Mouse (Mus musculus) layer of hippocampus, adult 6 months (tissue): ENCODE measurements around the gene Pkhd1. TPM values are rescaled to one million over a fixed set of nuclear protein-coding genes. Genes with fewer than 3 reads are reported as not detected.

Experiments used
- long read RNA-seq, 2 experiments: library from polyadenylated mRNA; unstranded; transcript quantifications; one replicate each; pipeline ENCODE4 v2.0.0; 2019 to 2020
- polyA plus RNA-seq: library from polyadenylated mRNA; unstranded; fragments of <200 nt; fragmentation: Nextera tagmentation; gene quantifications from 2 replicates; pipeline ENCODE4 v1.2.3, GENCODE M21; 2021

The Pkhd1 gene
- not detected in 2 replicates for polyA plus RNA-seq
- long read RNA-seq, experiment 1 = 0 reads
- long read RNA-seq, experiment 2 = 0 reads

DNA sequence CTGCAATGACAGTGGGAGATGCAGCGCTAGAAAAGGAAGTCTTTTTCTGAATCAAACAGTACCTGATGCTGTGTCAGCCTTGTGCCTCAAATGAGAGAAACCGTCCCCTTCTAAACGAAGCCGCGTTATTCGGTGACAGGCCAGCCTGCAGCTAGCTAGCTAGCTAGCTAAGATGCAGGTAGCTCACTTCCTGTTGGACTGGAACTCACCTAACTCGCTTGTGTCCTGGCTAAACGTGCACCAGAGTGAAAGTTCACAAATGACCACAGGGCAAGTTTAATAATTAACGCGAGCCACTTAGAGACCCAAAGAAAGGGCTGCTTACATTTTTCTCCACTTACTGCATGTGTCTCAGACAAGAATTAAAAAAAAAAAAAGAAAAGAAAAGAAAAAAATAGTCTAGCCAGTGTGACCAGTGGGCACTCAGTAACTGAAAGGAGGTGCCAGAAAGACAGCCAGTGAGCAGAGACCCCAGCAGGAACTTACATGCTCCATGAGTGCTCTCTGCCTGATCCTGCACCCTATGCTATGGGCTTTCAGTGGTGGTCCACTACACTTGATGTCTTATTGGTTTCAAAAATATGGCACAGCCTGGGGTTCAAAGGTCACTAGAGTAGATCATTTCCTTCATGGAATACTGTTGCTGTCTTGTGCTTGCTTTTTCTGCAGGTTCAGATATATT lies at the start of gene Pkhd1:
Gene Pkhd1, minus strand, starts transcription at position 216 of the 682 bp plus-strand sequence.

Other genes with a start within 250 kb of the Pkhd1 start
- not detected in 2 replicates for gene Il17a, start 112.8 kb upstream of the Pkhd1 start, polyA plus RNA-seq
- not detected in 2 replicates for gene Il17f, start 172.6 kb upstream of the Pkhd1 start, polyA plus RNA-seq
- gene Mcm3, start 202.2 kb upstream of the Pkhd1 start, polyA plus RNA-seq = 4.2 and 4.9 TPM in 2 replicates